Mouse (Mus musculus) bone marrow, adult 2 months (tissue): ENCODE measurements around the gene Plpp4. TPM values are rescaled to one million over a fixed set of nuclear protein-coding genes. Genes with fewer than 3 reads are reported as not detected.

Experiments
- H3K27ac ChIP-seq: fragments of 200-500 bp; 2 replicates; pipeline ENCODE4 v1.5.1; 2012; ENCODE audit warnings: low read depth, mild to moderate bottlenecking, control low read depth, inconsistent platforms, low read length; ENCODE audit not compliant: control insufficient read depth, poor library complexity, insufficient read depth
- H3K4me1 ChIP-seq: fragments of 200-500 bp; 2 replicates; pipeline ENCODE4 v1.6.1; 2011; ENCODE audit warnings: low read length; ENCODE audit not compliant: control insufficient read depth, insufficient read depth
- H3K4me3 ChIP-seq: fragments of 200-500 bp; replicated peaks from 2 replicates; pipeline ENCODE3; 2011; ENCODE audit warnings: mild to moderate bottlenecking, low read depth, low read length, control low read depth; ENCODE audit not compliant: control insufficient read depth
- CTCF ChIP-seq: fragments of 200-500 bp; IDR thresholded peaks from 2 replicates; pipeline ENCODE4 v1.5.1; 2011; ENCODE audit warnings: low read length, control low read depth; ENCODE audit not compliant: control insufficient read depth, insufficient read depth
- POLR2A ChIP-seq: fragments of 200-500 bp; IDR thresholded peaks from 2 replicates; pipeline ENCODE4 v1.6.1; 2011; ENCODE audit warnings: low read depth, mild to moderate bottlenecking, control low read depth, low read length, borderline replicate concordance; ENCODE audit not compliant: control insufficient read depth
- WGBS: fragments of 180-500 bp; shearing (Covaris S2); methylation state at CpG from one replicate; pipeline ENCODE4 v1.1.7; 2018; 5-methylcytosine and 5-hydroxymethylcytosine counted together
- polyA plus RNA-seq: library from polyadenylated mRNA; stranded (reverse); fragments of >200 nt; gene quantifications from 2 replicates; pipeline ENCODE4 v1.2.4, GENCODE M21; 2011; ENCODE audit warnings: low replicate concordance; ENCODE audit not compliant: missing spikeins, insufficient read depth, insufficient read length

Plpp4 gene
- polyA plus RNA-seq, 1 experiment: not detected

DNA sequence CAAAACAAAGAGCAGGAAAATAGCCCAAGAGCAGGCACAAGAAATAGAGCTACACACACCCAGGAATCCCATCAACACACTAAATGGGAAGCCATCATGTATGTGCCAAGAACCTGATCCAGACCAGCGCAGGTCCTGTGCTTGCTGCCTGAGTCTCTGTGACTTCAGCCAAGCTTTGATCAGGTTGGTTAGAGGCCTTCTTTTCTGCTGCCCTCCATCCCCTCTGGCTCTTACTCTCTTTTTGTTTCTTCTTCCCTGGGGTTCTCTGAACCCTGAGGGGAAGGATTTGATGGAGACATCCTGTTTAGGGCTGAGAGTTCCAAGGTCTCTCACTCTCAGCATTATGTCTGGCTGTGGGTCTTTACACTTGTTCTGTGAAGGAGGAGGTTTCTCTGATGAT, 2.7 kb upstream of the Plpp4 start:
- TF ChIP-seq CTCF: no peak
- TF ChIP-seq POLR2A: no peak
- no peak overlapping the region for H3K27ac ChIP-seq
- H3K4me1 ChIP-seq: no peaks in the 10 kb centered on the region
- 89% methylated on average over 1 of the region's 1 CpGs for WGBS
- no peak overlapping the region for H3K4me3 ChIP-seq

DNA sequence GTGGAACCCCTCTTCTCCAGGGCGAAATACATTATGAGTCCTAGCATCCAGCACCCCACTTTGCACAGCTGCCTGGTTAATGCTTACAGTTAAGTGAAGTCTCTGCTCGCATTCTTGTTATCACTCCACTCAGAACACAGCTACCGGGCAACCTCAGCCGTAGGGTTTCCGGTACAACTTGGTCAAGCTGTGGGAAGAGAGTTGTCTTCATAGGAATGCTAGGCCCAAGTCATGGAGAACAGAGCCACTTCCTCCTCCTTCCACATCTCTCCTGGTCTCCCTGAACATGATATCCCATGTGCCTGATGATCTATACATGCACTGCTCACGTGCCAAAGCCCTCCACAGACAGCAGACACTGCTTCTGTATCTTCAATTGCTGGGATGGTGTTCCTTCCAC, 1.4 kb upstream of the Plpp4 start:
- Histone ChIP-seq H3K4me3 (no peak overlapping the region), H3K4me1 (no peaks in the 10 kb centered on the region), H3K27ac (no peak overlapping the region)
- TF ChIP-seq CTCF (no peak), POLR2A (no peak)
- 88% methylated on average over 6 of the region's 6 CpGs for WGBS

DNA sequence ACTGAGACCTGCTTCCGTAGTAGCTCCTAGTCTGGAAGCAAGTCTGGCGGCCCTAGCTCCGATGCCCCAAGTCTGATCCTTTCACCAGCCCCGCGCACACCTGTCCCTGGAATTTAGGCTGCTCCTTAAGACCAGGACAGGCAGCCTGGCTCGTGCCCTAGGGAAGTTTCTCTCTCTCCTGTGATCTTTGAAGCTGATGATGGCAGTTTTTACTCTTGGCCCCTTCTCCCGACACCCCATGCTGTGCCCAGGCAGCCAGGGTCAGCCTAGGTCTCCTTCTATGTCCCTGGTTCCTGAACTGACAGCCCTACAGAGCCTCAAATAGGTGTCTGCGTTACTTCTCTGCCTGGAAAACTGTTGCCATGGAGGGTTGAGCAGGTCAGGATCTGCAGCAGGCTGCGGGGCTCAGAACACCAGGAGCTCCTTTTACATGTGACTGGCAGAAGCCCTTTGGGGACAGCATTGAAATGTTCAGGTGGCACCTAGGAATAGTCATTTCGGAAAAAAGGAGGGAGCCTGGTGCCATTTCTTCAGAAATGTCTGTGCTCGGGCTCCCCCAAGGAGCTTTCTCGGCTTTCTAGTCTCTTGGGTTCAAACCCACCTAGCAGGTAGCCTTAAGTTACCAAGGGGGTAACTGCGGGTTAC, 665 bp downstream of the Plpp4 start:
- 18% methylated on average over 13 of the region's 13 CpGs for WGBS
- TF ChIP-seq POLR2A (no peak), CTCF (no peak)
- Histone ChIP-seq H3K27ac (no peak overlapping the region), H3K4me3 (no peak overlapping the region), H3K4me1 (no peaks in the 10 kb centered on the region)

GRCm38 (mm10) chr7:129258331-129258730, 1.5 kb downstream of the Plpp4 start:
- WGBS: 75% methylated on average over 7 of the region's 7 CpGs
- no peak overlapping the region for H3K27ac ChIP-seq
- no peak overlapping the region for H3K4me3 ChIP-seq
- H3K4me1 ChIP-seq: no peaks in the 10 kb centered on the region
- TF ChIP-seq CTCF: no peak
- no peak for TF ChIP-seq POLR2A

- TF ChIP-seq CTCF (no peak), POLR2A (no peak)
- no peak overlapping the region for H3K27ac ChIP-seq
- WGBS: 67% methylated on average over 6 of the region's 6 CpGs
- H3K4me3 ChIP-seq: no peak overlapping the region
- H3K4me1 ChIP-seq: no peaks in the 10 kb centered on the region
Measured at GRCm38 (mm10) chr7:129259195-129259594, 2.4 kb downstream of the Plpp4 start.

DNA sequence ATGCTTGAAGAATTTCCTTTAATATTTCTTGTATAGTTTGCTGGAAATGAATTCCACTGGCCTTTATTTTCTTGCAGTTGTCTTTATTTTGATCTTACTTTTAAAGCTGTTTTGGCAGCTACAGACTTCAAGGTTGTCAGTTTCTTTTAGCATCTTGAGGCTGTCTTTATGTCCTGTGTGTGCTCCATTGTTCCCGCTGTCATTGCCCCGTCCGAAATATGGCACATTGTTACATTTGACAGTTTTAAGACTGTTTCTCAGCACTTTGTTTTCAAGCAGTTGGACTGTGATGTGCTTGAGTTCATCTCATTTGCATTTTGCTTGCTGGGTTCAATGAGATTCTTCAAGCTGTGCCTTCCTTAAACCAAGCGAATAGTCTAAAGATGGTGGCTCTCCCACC, 17.0 kb downstream of the Plpp4 start:
- no peak overlapping the region for H3K4me3 ChIP-seq
- H3K27ac ChIP-seq: no peak overlapping the region
- WGBS: 85% methylated on average over 4 of the region's 4 CpGs
- no peak for TF ChIP-seq CTCF
- TF ChIP-seq POLR2A: no peak
- no peaks in the 10 kb centered on the region for H3K4me1 ChIP-seq

- TF ChIP-seq POLR2A: no peak
- no peak for TF ChIP-seq CTCF
- 77% methylated on average over 5 of the region's 5 CpGs for WGBS
- no peak overlapping the region for H3K4me3 ChIP-seq
- H3K27ac ChIP-seq: no peak overlapping the region
- no peaks in the 10 kb centered on the region for H3K4me1 ChIP-seq
Measured at GRCm38 (mm10) chr7:129274726-129275125, 17.9 kb downstream of the Plpp4 start.

DNA sequence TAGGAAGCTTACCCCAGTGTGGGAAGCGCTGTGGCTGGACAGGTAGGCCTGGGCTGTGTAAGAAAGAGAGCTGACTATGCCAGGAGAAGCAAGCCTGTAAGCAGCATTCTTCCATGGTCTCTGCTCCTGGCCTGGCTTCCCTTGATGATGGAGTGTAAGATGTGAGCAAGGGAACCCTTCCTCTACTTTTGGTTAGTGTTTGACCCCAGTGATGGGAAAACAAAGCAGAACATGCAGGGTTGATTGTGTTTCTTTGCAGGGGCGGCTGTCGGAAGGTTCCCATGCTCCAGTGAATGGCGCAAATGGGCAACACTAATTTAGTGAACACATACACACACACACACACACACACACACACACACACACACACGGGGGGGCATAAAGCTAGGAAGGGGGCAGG, 20.9 kb downstream of the Plpp4 start:
- H3K27ac ChIP-seq: no peak overlapping the region
- no peaks in the 10 kb centered on the region for H3K4me1 ChIP-seq
- TF ChIP-seq POLR2A (no peak), CTCF (no peak)
- no peak overlapping the region for H3K4me3 ChIP-seq
- 70% methylated on average over 5 of the region's 5 CpGs for WGBS

GRCm38 (mm10) chr7:129278801-129279200, 22.0 kb downstream of the Plpp4 start:
- no peak overlapping the region for H3K27ac ChIP-seq
- no peak for TF ChIP-seq POLR2A
- TF ChIP-seq CTCF: no peak
- H3K4me1 ChIP-seq: no peaks in the 10 kb centered on the region
- no peak overlapping the region for H3K4me3 ChIP-seq
- WGBS: 77% methylated on average over 4 of the region's 4 CpGs
